Comparison of ENCODE assay signal across 8 mouse cellular contexts in the genomic region with DNA sequence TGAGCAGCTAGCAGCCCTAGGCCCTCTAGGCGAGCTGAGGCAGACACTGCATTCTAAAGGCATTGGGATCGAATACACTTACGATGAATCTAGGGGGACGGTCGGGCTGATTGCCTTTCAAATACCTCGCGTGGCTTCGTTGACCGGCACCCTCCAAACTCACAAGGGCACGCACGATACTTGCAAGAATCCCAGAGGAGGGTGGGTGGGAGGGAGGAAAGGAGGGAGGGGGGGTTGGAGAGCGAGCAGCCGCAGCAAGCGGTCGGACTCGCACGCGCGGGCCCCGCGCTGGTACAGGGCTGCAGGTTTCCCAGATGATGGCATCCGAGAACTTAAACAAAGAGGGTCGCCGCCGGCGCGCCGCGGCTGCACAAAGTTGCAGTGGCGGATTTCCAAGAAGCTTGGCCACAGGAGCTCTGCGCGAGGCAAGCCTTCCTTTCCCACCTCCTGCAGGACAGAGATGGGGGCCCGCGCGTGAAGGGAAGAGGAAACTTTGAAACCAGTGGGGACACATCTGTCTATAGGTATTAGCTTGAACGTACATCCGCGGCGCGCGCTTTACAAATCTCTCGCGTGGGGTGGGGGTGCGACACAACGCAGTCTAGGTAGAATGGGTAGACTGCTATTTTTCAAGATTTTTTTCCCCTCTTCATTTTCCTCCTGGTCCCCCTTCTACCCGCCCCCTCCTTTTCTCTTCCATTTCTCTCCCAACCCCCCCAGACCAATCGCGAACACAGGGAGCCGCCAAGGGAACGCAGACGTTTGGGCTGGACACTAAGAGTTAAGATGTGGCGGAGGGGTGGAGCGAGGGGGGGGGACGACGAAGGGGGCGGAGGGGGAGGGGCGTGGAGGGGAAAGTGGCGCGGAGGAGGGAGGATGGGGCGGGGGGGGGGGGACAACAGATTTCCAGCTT. TPM values are rescaled to one million over a fixed set of nuclear protein-coding genes. Genes with fewer than 3 reads are reported as not detected.
A peak's percentile ranks its signal among the peaks of the same experiment; 100 is the strongest.
DNase-seq lines count a peak whose midpoint lies in the region; ATAC-seq lines count a peak whose summit lies in the region.

No protein-coding gene starts in this region.

- ATAC-seq in forebrain, embryonic 14.5 days = peak; percentile 51
- ATAC-seq in neural tube, embryonic 11.5 days (ENCODE audit: insufficient read depth, low FRiP score, low TSS enrichment) = peak; percentile 42
- no peak for ATAC-seq in erythroblast, adult 5-6 weeks (replicated peaks; ENCODE audit: low FRiP score, poor library complexity, severe bottlenecking)

- peak; percentile 41 to 46 for DNase-seq in cerebellum, postnatal 25 days
- no peak for DNase-seq in cerebellum, adult 9-11 months
- peak; percentile 69 for DNase-seq in ES-CJ7 (ENCODE audit: low read depth, low spot score)
- peak; percentile 83 for DNase-seq in forebrain, embryonic 14.5 days (ENCODE audit: low spot score)
- DNase-seq in layer of hippocampus, postnatal 25 days (ENCODE audit: extremely low spot score in 1 of 2, low spot score in 1 of 2) = peak; percentile 54 to 61
- DNase-seq in neural tube, embryonic 11.5 days (ENCODE audit: low spot score) = peak; percentile 80
- no peak for DNase-seq in thymus, postnatal 14 days

- peak overlapping the region; percentile 96 for H3K27ac ChIP-seq in forebrain, embryonic 14.5 days (ENCODE audit: low read depth, low read length)
- peak overlapping the region; percentile 98 for H3K27ac ChIP-seq in neural tube, embryonic 11.5 days (ENCODE audit: low read depth, low read length)

- H3K36me3 ChIP-seq in forebrain, embryonic 14.5 days (ENCODE audit: control insufficient read depth, insufficient read depth, low read length) = peaks cover 27% of the 10 kb centered on the region
- peaks cover 8% of the 10 kb centered on the region; the same call in 1 of the 2 replicates for H3K36me3 ChIP-seq in neural tube, embryonic 11.5 days (ENCODE audit: control insufficient read depth, insufficient read depth, low read length)

- no peaks in the 10 kb centered on the region for H3K4me1 ChIP-seq in forebrain, embryonic 14.5 days (ENCODE audit: control insufficient read depth, insufficient read depth, low read length)
- H3K4me1 ChIP-seq in neural tube, embryonic 11.5 days (ENCODE audit: control insufficient read depth, insufficient read depth, low read length) = 0 out of 2 replicates have a peak, but pooled peaks cover 3% of the 10 kb centered on the region

- H3K9me3 ChIP-seq in forebrain, embryonic 14.5 days (replicated peaks; ENCODE audit: control insufficient read depth, low read length) = no peaks in the 10 kb centered on the region
- H3K9me3 ChIP-seq in neural tube, embryonic 11.5 days (ENCODE audit: control insufficient read depth, low read length) = no peaks in the 10 kb centered on the region

- no peaks in the 10 kb centered on the region for H3K27me3 ChIP-seq in forebrain, embryonic 14.5 days (replicated peaks; ENCODE audit: control insufficient read depth, insufficient read depth, low read length)
- H3K27me3 ChIP-seq in neural tube, embryonic 11.5 days (ENCODE audit: control insufficient read depth, insufficient read depth, low read length) = peaks cover 21% of the 10 kb centered on the region; the same call in 1 of the 2 replicates

- H3K4me2 ChIP-seq in forebrain, embryonic 14.5 days (ENCODE audit: low read length) = peak overlapping the region; percentile 97
- H3K4me2 ChIP-seq in neural tube, embryonic 11.5 days (ENCODE audit: low read depth) = peak overlapping the region; percentile 71

- WGBS in forebrain, embryonic 14.5 days = 0% methylated on average over 41 of the region's 60 CpGs
- under 1% methylated on average over 51 of the region's 60 CpGs for WGBS in neural tube, embryonic 11.5 days

- H3K9ac ChIP-seq in forebrain, embryonic 14.5 days (ENCODE audit: low read length) = peak overlapping the region; percentile 99
- peak overlapping the region; percentile 84 for H3K9ac ChIP-seq in neural tube, embryonic 11.5 days (ENCODE audit: low read length)

- peak overlapping the region; percentile 94 for H3K4me3 ChIP-seq in forebrain, embryonic 14.5 days (ENCODE audit: low read depth, low read length)
- H3K4me3 ChIP-seq in neural tube, embryonic 11.5 days (ENCODE audit: low read depth, low read length) = peak overlapping the region; percentile 95

RNA-seq across cellular contexts. Expression of a gene that starts 0.6 kb away (rescaled TPM):
- 28.9 and 35.3 TPM in 2 replicates for polyA plus RNA-seq in forebrain, embryonic 14.5 days (2014; fragmentation: Nextera tagmentation; extraction: Ambion mirVana)
- total RNA-seq in layer of hippocampus, postnatal 25 days (2021) = 10 to 100 TPM; 61.7 to 72.6 TPM
- polyA plus RNA-seq in neural tube, embryonic 11.5 days (2014; fragmentation: Nextera tagmentation; extraction: Ambion mirVana) = 11.4 and 11.9 TPM in 2 replicates
- not detected in 2 replicates for total RNA-seq in erythroblast, adult 5-6 weeks (2015; ENCODE audit: low replicate concordance)
- total RNA-seq in erythroblast, adult 5-6 weeks (2017; ENCODE audit: low replicate concordance) = 0.14 TPM in 1 of 2 replicates, not detected in the other

Comparison
In these comparisons a context has a peak if more than half of its experiments do, and no peak if none do; other contexts are left out.
1. DNase-seq: peak in cerebellum, postnatal 25 days (2 of 2), ES-CJ7 (single experiment), forebrain, embryonic 14.5 days (single experiment), layer of hippocampus, postnatal 25 days (2 of 2) and neural tube, embryonic 11.5 days (single experiment); none in cerebellum, adult 9-11 months (single experiment) and thymus, postnatal 14 days (single experiment).
2. RNA of a gene that starts 0.6 kb away (total RNA-seq): 61.7 to 72.6 TPM in layer of hippocampus, postnatal 25 days; 0.14 TPM in erythroblast, adult 5-6 weeks; every median in the first group is over 10 times any median in the second.